Mouse (Mus musculus) heart, embryonic 11.5 days (tissue): Measurements from ENCODE around the gene Jazf1. TPM values are rescaled to one million over a fixed set of nuclear protein-coding genes. Genes with fewer than 3 reads are reported as not detected.

Experiments
- ATAC-seq: fragments of 200-750 bp; cut with Nextera tagmentation; replicated peaks from 2 replicates; pipeline ENCODE4 v1.8.0; 2017; ENCODE audit warnings: moderate library complexity; ENCODE audit not compliant: insufficient number of reproducible peaks, low FRiP score, low TSS enrichment
- H3K27ac ChIP-seq: fragments of 300-500 bp; sonication (generic); 2 replicates; pipeline ENCODE4 v1.5.1; 2014; ENCODE audit warnings: mild to moderate bottlenecking, low read depth, low read length
- H3K27me3 ChIP-seq: fragments of 300-500 bp; sonication (generic); 2 replicates; pipeline ENCODE4 v1.6.1; 2014; ENCODE audit warnings: mild to moderate bottlenecking, low read length, mixed read lengths; ENCODE audit not compliant: control insufficient read depth, insufficient read depth
- H3K36me3 ChIP-seq: fragments of 300-500 bp; sonication (generic); 2 replicates; pipeline ENCODE4 v1.6.1; 2014; ENCODE audit warnings: mild to moderate bottlenecking, low read length, moderate library complexity, mixed read lengths; ENCODE audit not compliant: control insufficient read depth, insufficient read depth
- H3K4me1 ChIP-seq: fragments of 300-500 bp; sonication (generic); 2 replicates; pipeline ENCODE4 v1.6.1; 2014; ENCODE audit warnings: low read length; ENCODE audit not compliant: control insufficient read depth, insufficient read depth
- H3K4me2 ChIP-seq: fragments of 300-500 bp; sonication (generic); 2 replicates; pipeline ENCODE4 v1.6.1; 2014; ENCODE audit warnings: mild to moderate bottlenecking, moderate library complexity
- H3K4me3 ChIP-seq: fragments of 300-500 bp; sonication (generic); 2 replicates; pipeline ENCODE4 v1.5.1; 2014; ENCODE audit warnings: low read depth, low read length
- H3K9ac ChIP-seq: fragments of 300-500 bp; sonication (generic); 2 replicates; pipeline ENCODE4 v1.6.1; 2014; ENCODE audit warnings: mild to moderate bottlenecking, low read depth, low read length, moderate library complexity
- H3K9me3 ChIP-seq: fragments of 300-500 bp; sonication (generic); replicated peaks from 2 replicates; pipeline ENCODE4 v1.6.1; 2016; ENCODE audit warnings: low read length; ENCODE audit not compliant: control insufficient read depth
- WGBS: fragments of 180-500 bp; shearing (Covaris S2); extraction: QIAGEN DNeasy Blood & Tissue Kit; methylation state at CpG from one replicate; pipeline ENCODE4 v1.1.7; 2014; ENCODE audit not compliant: insufficient replicate concordance; 5-methylcytosine and 5-hydroxymethylcytosine counted together
- polyA plus RNA-seq: library from polyadenylated mRNA; unstranded; fragments of >200 nt; fragmentation: Nextera tagmentation; extraction: Ambion mirVana; gene quantifications from 2 replicates; pipeline ENCODE4 v1.2.1, GENCODE M21; 2014

Gene Jazf1
- polyA plus RNA-seq, 1 experiment from 2014 or later, result 11.5 TPM

DNA sequence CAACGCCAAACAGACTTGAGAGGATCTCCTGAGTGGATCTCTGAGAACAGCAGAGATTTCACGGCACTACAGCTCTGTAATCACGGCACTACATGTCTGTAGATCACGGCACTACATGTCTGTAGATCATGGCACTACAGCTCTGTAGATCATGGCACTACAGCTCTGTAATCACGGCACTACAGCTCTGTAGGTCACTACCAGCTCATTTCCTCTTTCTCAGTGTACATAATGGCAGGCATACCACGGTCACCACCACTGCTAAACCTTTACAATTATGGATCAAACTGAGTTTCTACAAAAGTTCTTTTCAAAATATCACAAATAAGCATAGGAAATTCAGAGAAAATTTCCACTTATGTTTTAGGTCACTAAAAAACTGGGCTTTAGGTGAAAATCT, 147.7 kb downstream of the Jazf1 start:
- H3K27me3 ChIP-seq, result no peaks in the 10 kb centered on the region
- 76% methylated on average over 6 of the region's 6 CpGs for WGBS

DNA sequence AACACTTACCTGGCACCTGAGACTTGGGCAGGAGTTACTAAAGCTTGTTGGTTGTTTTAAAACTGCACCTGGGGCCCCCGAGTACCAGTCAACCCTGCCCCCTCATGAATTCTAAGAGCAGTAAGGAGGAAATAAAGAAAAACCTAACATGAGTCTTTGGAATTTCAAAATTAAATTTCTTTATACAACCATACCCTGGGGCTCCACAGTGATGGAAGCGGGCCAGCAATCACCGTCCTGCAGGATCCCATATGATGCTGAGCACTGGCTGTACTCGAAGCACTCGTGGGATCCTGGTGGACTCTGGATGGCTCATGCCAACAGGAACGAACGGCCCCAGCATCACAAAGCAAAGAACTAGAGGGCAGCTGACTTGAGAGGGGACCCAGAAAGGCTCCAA, 149.0 kb downstream of the Jazf1 start:
- Histone ChIP-seq H3K36me3 (no peaks in the 10 kb centered on the region), H3K9ac (no peak overlapping the region), H3K4me2 (no peak overlapping the region), H3K27me3 (no peaks in the 10 kb centered on the region), H3K4me1 (peaks cover 8% of the 10 kb centered on the region; the same call in 1 of the 2 replicates), H3K4me3 (no peak overlapping the region), H3K27ac (no peak overlapping the region), H3K9me3 (no peaks in the 10 kb centered on the region)
- WGBS, result 74% methylated on average over 7 of the region's 7 CpGs
- ATAC-seq, result no peak

More for the DNA sequence above, 147.7 kb downstream of the Jazf1 start:
- no peaks in the 10 kb centered on the region for H3K9me3 ChIP-seq
- no peak overlapping the region for H3K9ac ChIP-seq
- H3K4me3 ChIP-seq, result no peak overlapping the region
- H3K4me2 ChIP-seq, result no peak overlapping the region
- H3K36me3 ChIP-seq, result no peaks in the 10 kb centered on the region
- no peaks in the 10 kb centered on the region for H3K4me1 ChIP-seq
- no peak for ATAC-seq
- H3K27ac ChIP-seq, result no peak overlapping the region

DNA sequence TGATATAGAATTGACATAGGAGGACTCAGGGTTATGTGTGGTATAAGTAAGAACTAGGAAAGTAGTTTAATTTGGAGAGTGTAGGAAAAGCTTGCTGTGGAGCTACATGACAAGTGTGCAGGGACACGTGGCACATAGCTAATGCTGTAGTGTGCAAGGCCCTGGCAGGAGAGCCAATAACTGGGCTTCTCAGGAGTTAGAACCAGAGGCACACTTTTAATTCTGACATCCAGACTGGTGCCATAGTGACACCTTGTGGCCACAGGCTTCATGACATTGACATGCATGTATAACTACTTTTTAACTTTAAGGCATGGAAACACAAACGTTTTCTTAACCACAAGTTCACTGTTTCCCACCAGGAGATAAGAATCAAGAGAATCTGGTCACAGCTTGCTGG, 149.5 kb downstream of the Jazf1 start:
- Histone ChIP-seq H3K9me3 (no peaks in the 10 kb centered on the region), H3K4me2 (no peak overlapping the region), H3K4me3 (no peak overlapping the region), H3K27ac (no peak overlapping the region), H3K9ac (no peak overlapping the region), H3K4me1 (peaks cover 8% of the 10 kb centered on the region; the same call in 1 of the 2 replicates), H3K27me3 (no peaks in the 10 kb centered on the region), H3K36me3 (no peaks in the 10 kb centered on the region)
- WGBS, result 3% methylated on average over 2 of the region's 2 CpGs
- no peak for ATAC-seq

DNA sequence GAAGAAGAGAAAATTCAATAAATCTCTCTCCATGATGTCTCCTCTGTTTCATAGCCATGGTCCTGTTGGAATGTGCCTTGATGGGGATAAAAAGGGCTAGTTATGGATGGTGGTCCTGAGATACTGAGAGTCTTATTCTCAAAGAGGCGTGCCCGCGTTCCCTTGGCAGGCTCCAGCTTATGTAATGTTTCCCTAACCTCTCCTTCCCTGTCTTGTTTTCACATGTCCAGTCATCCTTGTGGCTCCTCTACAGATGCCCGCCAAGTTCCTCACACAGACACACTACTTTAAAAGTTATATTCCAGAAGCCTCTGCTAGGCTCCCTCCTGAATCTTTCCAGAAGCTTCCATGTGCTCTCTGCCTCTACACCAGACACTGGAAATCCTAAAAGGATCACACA, 151.0 kb downstream of the Jazf1 start:
- peaks cover 8% of the 10 kb centered on the region; the same call in 1 of the 2 replicates for H3K4me1 ChIP-seq
- H3K36me3 ChIP-seq, result no peaks in the 10 kb centered on the region
- no peaks in the 10 kb centered on the region for H3K27me3 ChIP-seq
- H3K9me3 ChIP-seq, result no peaks in the 10 kb centered on the region
- ATAC-seq, result no peak
- H3K27ac ChIP-seq, result no peak overlapping the region
- WGBS, result 87% methylated on average over 4 of the region's 4 CpGs
- H3K4me2 ChIP-seq, result no peak overlapping the region
- H3K9ac ChIP-seq, result no peak overlapping the region
- no peak overlapping the region for H3K4me3 ChIP-seq

DNA sequence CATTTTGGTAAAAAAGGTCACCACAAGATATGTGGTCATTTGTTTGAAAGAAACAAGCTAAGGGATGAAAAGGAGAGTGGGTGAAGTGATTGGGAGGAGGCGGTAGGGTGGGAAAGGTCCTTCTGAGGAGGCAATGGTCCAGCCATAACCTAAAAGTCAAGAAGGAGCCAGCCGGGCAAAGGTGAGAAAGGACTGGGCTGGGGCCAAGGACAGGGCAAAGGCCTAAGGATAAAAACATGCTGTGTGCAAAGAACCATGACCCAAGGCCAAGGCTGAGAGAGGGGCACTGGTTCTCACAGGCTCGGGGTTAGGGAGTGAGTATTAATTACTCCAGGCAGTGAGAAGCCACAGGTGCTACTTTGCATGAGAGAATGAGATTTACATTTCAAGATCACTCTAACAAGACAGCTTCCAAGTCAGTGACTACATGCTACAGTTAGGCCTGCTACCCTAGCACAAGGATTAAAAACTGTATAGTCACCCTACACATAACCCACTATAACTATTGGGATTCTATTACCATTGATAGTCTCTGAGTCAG, 151.5 kb downstream of the Jazf1 start:
- WGBS, result 75% methylated on average over 3 of the region's 3 CpGs
- Histone ChIP-seq H3K27me3 (no peaks in the 10 kb centered on the region), H3K4me3 (no peak overlapping the region), H3K4me1 (peaks cover 8% of the 10 kb centered on the region; the same call in 1 of the 2 replicates), H3K9me3 (no peaks in the 10 kb centered on the region), H3K27ac (no peak overlapping the region), H3K36me3 (no peaks in the 10 kb centered on the region), H3K4me2 (no peak overlapping the region), H3K9ac (no peak overlapping the region)
- no peak for ATAC-seq

DNA sequence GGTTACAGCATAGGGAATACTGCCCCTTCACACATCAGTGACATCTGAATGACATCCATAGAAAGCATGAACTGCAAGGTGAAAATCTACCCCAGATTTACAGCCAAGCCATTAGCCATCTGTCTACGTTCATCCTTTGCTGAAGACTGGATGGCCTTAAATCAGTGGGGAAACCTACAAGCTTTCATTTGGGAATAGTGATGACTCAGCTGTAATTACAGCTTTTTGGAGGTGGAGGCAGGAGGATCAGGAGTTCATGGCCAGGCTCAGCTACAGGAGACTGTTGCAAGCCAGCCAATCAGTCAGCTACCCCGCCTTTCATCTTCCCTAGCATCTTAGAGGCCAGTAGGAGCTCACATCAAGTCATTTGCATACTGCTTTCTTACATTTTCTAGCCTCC, 153.5 kb downstream of the Jazf1 start:
- ATAC-seq, result no peak
- no peaks in the 10 kb centered on the region for H3K9me3 ChIP-seq
- no peak overlapping the region for H3K9ac ChIP-seq
- H3K27me3 ChIP-seq, result no peaks in the 10 kb centered on the region
- peaks cover 8% of the 10 kb centered on the region; the same call in 1 of the 2 replicates for H3K4me1 ChIP-seq
- H3K36me3 ChIP-seq, result no peaks in the 10 kb centered on the region
- H3K4me3 ChIP-seq, result no peak overlapping the region
- WGBS, result 74% methylated on average over 2 of the region's 2 CpGs
- no peak overlapping the region for H3K4me2 ChIP-seq
- no peak overlapping the region; the same call in 1 of the 2 replicates for H3K27ac ChIP-seq

DNA sequence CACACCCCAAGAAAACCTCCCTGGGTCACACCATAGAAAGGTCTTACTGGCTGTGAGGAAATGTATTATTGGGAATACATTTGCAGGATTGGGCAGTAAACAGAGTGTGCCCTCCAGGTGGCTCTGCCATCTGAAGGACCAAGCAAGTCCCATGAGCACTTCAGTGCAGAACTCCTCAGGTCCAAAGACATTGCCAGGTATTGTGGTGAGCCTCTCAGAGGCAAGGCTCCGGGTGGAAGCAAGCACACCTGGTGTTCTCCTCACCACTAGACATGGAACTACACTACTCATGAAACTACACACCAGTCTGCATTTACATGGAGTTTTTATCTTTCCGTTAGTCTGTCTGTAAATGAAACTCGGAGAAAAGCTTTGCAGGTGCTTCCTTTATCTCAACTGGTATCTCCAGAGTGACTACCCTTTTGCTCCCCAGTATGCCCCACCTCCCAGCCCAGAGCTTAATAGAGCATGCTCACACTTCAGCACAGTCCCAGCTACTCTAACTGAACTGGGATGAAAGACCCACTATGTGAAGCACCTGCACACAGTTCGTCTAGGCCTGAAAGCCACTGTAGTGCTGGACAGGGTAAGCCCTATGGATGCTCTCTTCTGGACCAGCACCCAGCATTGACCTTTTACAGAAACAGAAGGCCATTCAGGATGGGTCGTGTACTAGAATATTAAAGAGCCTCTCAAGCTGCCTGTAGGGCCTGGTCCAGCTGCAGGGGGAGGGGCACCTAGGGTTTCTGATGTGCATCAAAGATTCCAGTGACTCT, 156.1 kb downstream of the Jazf1 start:
- no peak for ATAC-seq
- Histone ChIP-seq H3K27ac (no peak overlapping the region), H3K4me1 (peaks cover 13% of the 10 kb centered on the region), H3K9ac (no peak overlapping the region), H3K4me2 (no peak overlapping the region), H3K9me3 (no peaks in the 10 kb centered on the region), H3K27me3 (no peaks in the 10 kb centered on the region), H3K36me3 (no peaks in the 10 kb centered on the region), H3K4me3 (no peak overlapping the region)
- 75% methylated on average over 5 of the region's 5 CpGs for WGBS

DNA sequence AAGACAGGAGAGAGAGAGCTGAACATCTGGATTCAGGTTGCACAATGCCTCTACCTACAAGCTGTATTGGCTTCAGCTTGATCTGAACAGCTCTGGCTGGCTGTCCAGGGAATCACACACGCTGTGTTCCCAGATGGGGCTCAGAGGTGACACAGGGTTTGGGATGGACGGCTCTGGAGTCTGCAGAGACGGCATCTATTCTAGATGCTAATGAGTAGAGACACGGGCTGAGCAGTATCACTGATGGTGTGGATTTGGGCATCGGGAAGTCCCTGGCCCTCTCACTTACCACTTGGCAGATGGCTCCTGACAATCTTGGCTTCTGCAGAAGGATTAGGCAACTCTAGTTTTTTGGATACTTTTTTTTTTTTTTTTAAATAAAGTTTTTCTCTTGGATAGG, 161.6 kb downstream of the Jazf1 start:
- Histone ChIP-seq H3K9me3 (no peaks in the 10 kb centered on the region), H3K27ac (no peak overlapping the region), H3K36me3 (no peaks in the 10 kb centered on the region), H3K4me3 (no peak overlapping the region), H3K9ac (no peak overlapping the region), H3K4me2 (no peak overlapping the region), H3K4me1 (peaks cover 21% of the 10 kb centered on the region), H3K27me3 (no peaks in the 10 kb centered on the region)
- WGBS, result 54% methylated on average over 5 of the region's 5 CpGs
- ATAC-seq, result no peak

DNA sequence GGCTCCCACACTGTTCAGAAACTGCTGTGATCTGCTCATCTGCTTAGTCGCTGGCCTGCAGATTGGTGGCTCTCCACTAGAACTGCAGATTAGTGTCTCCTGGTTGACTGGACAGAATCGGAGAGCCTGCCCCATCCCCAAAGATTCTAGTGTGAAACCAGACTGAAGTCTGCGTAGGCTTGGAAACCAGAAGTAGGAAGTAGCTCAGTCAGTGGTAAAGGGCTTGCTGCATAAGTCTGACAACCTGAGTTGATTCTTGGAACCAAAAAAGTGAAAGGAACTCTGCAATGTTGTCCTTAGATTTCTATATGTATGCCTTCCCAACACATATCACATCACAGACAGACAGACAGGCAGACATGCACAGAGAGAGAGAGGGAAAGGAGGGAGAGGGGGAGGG, 163.3 kb downstream of the Jazf1 start:
- H3K9me3 ChIP-seq, result no peaks in the 10 kb centered on the region
- no peak overlapping the region for H3K4me3 ChIP-seq
- H3K9ac ChIP-seq, result no peak overlapping the region
- no peaks in the 10 kb centered on the region for H3K27me3 ChIP-seq
- H3K27ac ChIP-seq, result no peak overlapping the region
- H3K4me1 ChIP-seq, result peaks cover 21% of the 10 kb centered on the region
- ATAC-seq, result no peak
- WGBS, result 51% methylated on average over 3 of the region's 3 CpGs
- H3K4me2 ChIP-seq, result no peak overlapping the region
- no peaks in the 10 kb centered on the region for H3K36me3 ChIP-seq
